ENCODE assay signal across 15 mouse cellular contexts in genomic region chr8:105433511-105433910, GRCm38 (mm10). TPM values are rescaled to one million over a fixed set of nuclear protein-coding genes. Genes with fewer than 3 reads are reported as not detected.
A peak's percentile ranks its signal among the peaks of the same experiment; 100 is the strongest.
DNase-seq lines count a peak whose midpoint lies in the region; ATAC-seq and TF ChIP-seq lines count a peak whose summit lies in the region.
"Had no signal": no experiment of that assay in that cellular context is flagged by ENCODE, and none has a peak within 500 bp of the region (broad histone marks: within the 10 kb centered on the region; RNA-seq: fewer than 3 reads in every experiment).

No protein-coding gene starts in this region.

- 0 out of 2 replicates have a peak, but pooled peaks have one; percentile 20 for TF ChIP-seq EP300 in lung, postnatal 0 days (IDR thresholded peaks at IDR 0.05)

- H3K9ac ChIP-seq in forebrain, embryonic 14.5 days (ENCODE audit: low read length), result no peak overlapping the region
- no peak overlapping the region for H3K9ac ChIP-seq in forebrain, embryonic 11.5 days (ENCODE audit: low read length)
- H3K9ac ChIP-seq in lung, postnatal 0 days (replicated peaks; ENCODE audit: low read depth), result no peak overlapping the region
- no peak overlapping the region for H3K9ac ChIP-seq in midbrain, embryonic 12.5 days (replicated peaks)
- H3K9ac ChIP-seq: forebrain, embryonic 12.5 days; hindbrain, embryonic 15.5 days; liver, embryonic 15.5 days had no signal

- no peak overlapping the region for H3K4me2 ChIP-seq in forebrain, embryonic 14.5 days (ENCODE audit: low read length)
- no peak overlapping the region for H3K4me2 ChIP-seq in forebrain, embryonic 11.5 days (ENCODE audit: low read depth, low read length, severe bottlenecking)
- no peak overlapping the region for H3K4me2 ChIP-seq in lung, postnatal 0 days (replicated peaks; ENCODE audit: low read depth, low read length)
- no peak overlapping the region for H3K4me2 ChIP-seq in midbrain, embryonic 12.5 days (replicated peaks)
- H3K4me2 ChIP-seq: forebrain, embryonic 12.5 days; hindbrain, embryonic 15.5 days; liver, embryonic 15.5 days had no signal

- no peak overlapping the region for H3K27ac ChIP-seq in forebrain, embryonic 14.5 days (ENCODE audit: low read depth, low read length)
- H3K27ac ChIP-seq in forebrain, embryonic 11.5 days (ENCODE audit: low read depth, low read length), result no peak overlapping the region
- peak overlapping the region; percentile 3; the same call in 1 of the 2 replicates for H3K27ac ChIP-seq in lung, postnatal 0 days (ENCODE audit: low read length)
- peak overlapping the region; percentile 82 for H3K27ac ChIP-seq in hindbrain, embryonic 10.5 days
- H3K27ac ChIP-seq in midbrain, embryonic 12.5 days (replicated peaks), result peak overlapping the region; percentile 47
- H3K27ac ChIP-seq: forebrain, embryonic 12.5 days; hindbrain, embryonic 15.5 days; kidney, postnatal 0 days; liver, embryonic 15.5 days had no signal

- H3K36me3 ChIP-seq in forebrain, embryonic 14.5 days (ENCODE audit: control insufficient read depth, insufficient read depth, low read length), result no peaks in the 10 kb centered on the region
- H3K36me3 ChIP-seq in forebrain, embryonic 11.5 days (ENCODE audit: control insufficient read depth, insufficient read depth, low read length), result no peaks in the 10 kb centered on the region
- H3K36me3 ChIP-seq in lung, postnatal 0 days (ENCODE audit: insufficient read depth, low read length), result no peaks in the 10 kb centered on the region
- H3K36me3 ChIP-seq in hindbrain, embryonic 10.5 days, result no peaks in the 10 kb centered on the region
- H3K36me3 ChIP-seq in midbrain, embryonic 12.5 days, result no peaks in the 10 kb centered on the region
- H3K36me3 ChIP-seq: forebrain, embryonic 12.5 days; hindbrain, embryonic 15.5 days; liver, embryonic 15.5 days had no signal

- WGBS in forebrain, embryonic 14.5 days, result 39% methylated on average over 5 of the region's 5 CpGs
- 54% methylated on average over 5 of the region's 5 CpGs for WGBS in forebrain, embryonic 11.5 days
- 36% methylated on average over 5 of the region's 5 CpGs for WGBS in lung, postnatal 0 days
- WGBS in hindbrain, embryonic 10.5 days, result 43% methylated on average over 5 of the region's 5 CpGs
- WGBS in midbrain, embryonic 12.5 days, result 29% methylated on average over 5 of the region's 5 CpGs

- H3K9me3 ChIP-seq in forebrain, embryonic 14.5 days (replicated peaks; ENCODE audit: control insufficient read depth, low read length), result no peaks in the 10 kb centered on the region
- no peaks in the 10 kb centered on the region for H3K9me3 ChIP-seq in forebrain, embryonic 11.5 days (ENCODE audit: control insufficient read depth, low read length)
- no peaks in the 10 kb centered on the region for H3K9me3 ChIP-seq in lung, postnatal 0 days (ENCODE audit: low read length)
- no peaks in the 10 kb centered on the region for H3K9me3 ChIP-seq in hindbrain, embryonic 10.5 days
- no peaks in the 10 kb centered on the region for H3K9me3 ChIP-seq in midbrain, embryonic 12.5 days
- H3K9me3 ChIP-seq: forebrain, embryonic 12.5 days; hindbrain, embryonic 15.5 days; liver, embryonic 15.5 days had no signal

- H3K4me3 ChIP-seq in forebrain, embryonic 14.5 days (ENCODE audit: low read depth, low read length), result no peak overlapping the region
- H3K4me3 ChIP-seq in forebrain, embryonic 11.5 days (ENCODE audit: low read depth, low read length), result no peak overlapping the region
- H3K4me3 ChIP-seq in lung, postnatal 0 days (ENCODE audit: low read depth, low read length), result no peak overlapping the region
- H3K4me3 ChIP-seq in hindbrain, embryonic 10.5 days, result no peak overlapping the region
- H3K4me3 ChIP-seq in midbrain, embryonic 12.5 days, result no peak overlapping the region
- H3K4me3 ChIP-seq: forebrain, embryonic 12.5 days; hindbrain, embryonic 15.5 days; liver, embryonic 15.5 days had no signal

- H3K27me3 ChIP-seq in forebrain, embryonic 14.5 days (replicated peaks; ENCODE audit: control insufficient read depth, insufficient read depth, low read length), result no peaks in the 10 kb centered on the region
- no peaks in the 10 kb centered on the region for H3K27me3 ChIP-seq in forebrain, embryonic 11.5 days (ENCODE audit: control insufficient read depth, insufficient read depth, low read length)
- no peaks in the 10 kb centered on the region for H3K27me3 ChIP-seq in lung, postnatal 0 days (replicated peaks; ENCODE audit: insufficient read depth, low read length)
- H3K27me3 ChIP-seq in hindbrain, embryonic 10.5 days (ENCODE audit: insufficient read depth, poor library complexity, severe bottlenecking), result no peaks in the 10 kb centered on the region
- no peaks in the 10 kb centered on the region for H3K27me3 ChIP-seq in midbrain, embryonic 12.5 days
- H3K27me3 ChIP-seq: forebrain, embryonic 12.5 days; hindbrain, embryonic 15.5 days had no signal

- H3K4me1 ChIP-seq in forebrain, embryonic 14.5 days (ENCODE audit: control insufficient read depth, insufficient read depth, low read length), result peaks cover 14% of the 10 kb centered on the region; the same call in 1 of the 2 replicates
- H3K4me1 ChIP-seq in forebrain, embryonic 11.5 days (replicated peaks; ENCODE audit: control insufficient read depth, insufficient read depth, low read length), result no peaks in the 10 kb centered on the region; the same call in 1 of the 2 replicates
- H3K4me1 ChIP-seq in lung, postnatal 0 days (ENCODE audit: insufficient read depth, low read depth, low read length), result no peaks in the 10 kb centered on the region
- peaks cover 20% of the 10 kb centered on the region for H3K4me1 ChIP-seq in hindbrain, embryonic 10.5 days (replicated peaks)
- peaks cover 20% of the 10 kb centered on the region for H3K4me1 ChIP-seq in midbrain, embryonic 12.5 days
- H3K4me1 ChIP-seq: liver, embryonic 15.5 days had no signal

- DNase-seq in forebrain, embryonic 14.5 days (ENCODE audit: low spot score), result peak; percentile 42
- DNase-seq in forebrain, embryonic 11.5 days (ENCODE audit: low spot score), result no peak
- DNase-seq in lung, postnatal 0 days (ENCODE audit: low spot score), result peak; percentile 39
- DNase-seq in lung, postnatal 4 days, result no peak
- no peak for DNase-seq in hindbrain, embryonic 10.5 days (ENCODE audit: low spot score)
- DNase-seq in thymus, postnatal 0 days (ENCODE audit: low spot score), result no peak
- no peak for DNase-seq in cerebellum, adult 9-10 months
- DNase-seq: adrenal gland, postnatal 25 days; cerebellum, adult 11 months; gastrocnemius, postnatal 25 days had no signal

- TF ChIP-seq CTCF in lung, postnatal 0 days (IDR thresholded peaks at IDR 0.05), result no peak

- no peak for ATAC-seq in forebrain, embryonic 14.5 days
- ATAC-seq in forebrain, embryonic 11.5 days (replicated peaks; ENCODE audit: low FRiP score), result no peak
- peak; percentile 38 for ATAC-seq in lung, postnatal 0 days
- ATAC-seq in midbrain, embryonic 12.5 days (ENCODE audit: low FRiP score, low read depth), result no peak

RNA-seq across cellular contexts. Expression of gene Lrrc36, which starts 20.1 kb away (rescaled TPM):
- 0.22 and 0.43 TPM in 2 replicates for polyA plus RNA-seq in forebrain, embryonic 14.5 days (2014; fragmentation: Nextera tagmentation; extraction: Ambion mirVana)
- 1.2 and 1.4 TPM in 2 replicates for polyA plus RNA-seq in forebrain, embryonic 11.5 days (2014; fragmentation: Nextera tagmentation; extraction: Ambion mirVana)
- polyA plus RNA-seq in lung, postnatal 0 days (2015; fragmentation: Nextera tagmentation; extraction: Ambion mirVana), result 3.7 and 3.9 TPM in 2 replicates
- polyA plus RNA-seq in hindbrain, embryonic 10.5 days (2016; fragmentation: Nextera tagmentation; extraction: Ambion mirVana), result 1.8 and 2.5 TPM in 2 replicates
- polyA plus RNA-seq in midbrain, embryonic 12.5 days (2016; fragmentation: Nextera tagmentation; extraction: Ambion mirVana), result 3.4 and 3.6 TPM in 2 replicates
- polyA plus RNA-seq in thymus, postnatal 0 days (2015; fragmentation: Nextera tagmentation; extraction: Ambion mirVana), result 0.28 and 0.47 TPM in 2 replicates

RNA-seq across cellular contexts. Expression of gene Kctd19, which starts 20.2 kb away (rescaled TPM):
- 0.09 TPM in 1 of 2 replicates, not detected in the other for polyA plus RNA-seq in forebrain, embryonic 14.5 days (2014; fragmentation: Nextera tagmentation; extraction: Ambion mirVana)
- not detected in 2 replicates for polyA plus RNA-seq in forebrain, embryonic 11.5 days (2014; fragmentation: Nextera tagmentation; extraction: Ambion mirVana)
- polyA plus RNA-seq in lung, postnatal 0 days (2015; fragmentation: Nextera tagmentation; extraction: Ambion mirVana), result 0.14 and 0.38 TPM in 2 replicates
- 0.12 TPM in 1 of 2 replicates, not detected in the other for polyA plus RNA-seq in hindbrain, embryonic 10.5 days (2016; fragmentation: Nextera tagmentation; extraction: Ambion mirVana)
- polyA plus RNA-seq in midbrain, embryonic 12.5 days (2016; fragmentation: Nextera tagmentation; extraction: Ambion mirVana), result not detected in 2 replicates
- polyA plus RNA-seq in thymus, postnatal 0 days (2015; fragmentation: Nextera tagmentation; extraction: Ambion mirVana), result 0.04 and 0.31 TPM in 2 replicates
- polyA plus RNA-seq: forebrain, embryonic 12.5 days; hindbrain, embryonic 15.5 days; kidney, postnatal 0 days; liver, embryonic 15.5 days had no signal

RNA-seq across cellular contexts. Expression of gene Tppp3, which starts 37.8 kb away (rescaled TPM):
- polyA plus RNA-seq in forebrain, embryonic 14.5 days (2014; fragmentation: Nextera tagmentation; extraction: Ambion mirVana), result 49.2 and 57.0 TPM in 2 replicates
- 36.1 and 37.7 TPM in 2 replicates for polyA plus RNA-seq in forebrain, embryonic 11.5 days (2014; fragmentation: Nextera tagmentation; extraction: Ambion mirVana)
- polyA plus RNA-seq in lung, postnatal 0 days (2015; fragmentation: Nextera tagmentation; extraction: Ambion mirVana), result 675 and 696 TPM in 2 replicates
- polyA plus RNA-seq in hindbrain, embryonic 10.5 days (2016; fragmentation: Nextera tagmentation; extraction: Ambion mirVana), result 131 and 243 TPM in 2 replicates
- 86.8 and 94.2 TPM in 2 replicates for polyA plus RNA-seq in midbrain, embryonic 12.5 days (2016; fragmentation: Nextera tagmentation; extraction: Ambion mirVana)
- polyA plus RNA-seq in thymus, postnatal 0 days (2015; fragmentation: Nextera tagmentation; extraction: Ambion mirVana), result 31.9 and 42.4 TPM in 2 replicates

Comparison
In these comparisons a context has a peak if more than half of its experiments do, and no peak if none do; other contexts are left out.
1. DNase-seq: peak in forebrain, embryonic 14.5 days (single experiment) and lung, postnatal 0 days (single experiment); none in forebrain, embryonic 11.5 days (single experiment), lung, postnatal 4 days (0 of 2), hindbrain, embryonic 10.5 days (single experiment), thymus, postnatal 0 days (single experiment) and cerebellum, adult 9-10 months (single experiment).
2. H3K27ac ChIP-seq: peak in lung, postnatal 0 days (single experiment), hindbrain, embryonic 10.5 days (single experiment) and midbrain, embryonic 12.5 days (single experiment); none in forebrain, embryonic 14.5 days (single experiment) and forebrain, embryonic 11.5 days (single experiment).